Mouse (Mus musculus) telencephalon, adult 2 months (tissue): ENCODE data around the gene Lpcat1.

Experiments
- DNase-seq: peaks from one replicate; pipeline ENCODE4 v3.0.0-alpha.2; 2011; ENCODE audit warnings: low read depth, low spot score

The Lpcat1 gene

GRCm38 (mm10) chr13:73535287-73535686, 68.3 kb downstream of the Lpcat1 start:
- DNase-seq = no peak

GRCm38 (mm10) chr13:73536403-73536821, 69.4 kb downstream of the Lpcat1 start, which contains the start of gene Slc6a3:
Gene Slc6a3 (plus strand): TSS chr13:73536747.
- no peak for DNase-seq

GRCm38 (mm10) chr13:73536824-73537223, 69.8 kb downstream of the Lpcat1 start:
- DNase-seq = no peak

GRCm38 (mm10) chr13:73564201-73564600, 97.2 kb downstream of the Lpcat1 start:
- DNase-seq = no peak
